Mouse (Mus musculus): Measurements from ENCODE around the gene Gnrhr. TPM values are rescaled to one million over a fixed set of nuclear protein-coding genes. Genes with fewer than 3 reads are reported as not detected.

Gnrhr gene
- polyA plus RNA-seq (2014; fragmentation: Illumina TruSeq; extraction: RNeasy Lipid Tissue Mini Kit (QIAGEN cat#74804); ENCODE audit: low replicate concordance): not detected

DNA sequence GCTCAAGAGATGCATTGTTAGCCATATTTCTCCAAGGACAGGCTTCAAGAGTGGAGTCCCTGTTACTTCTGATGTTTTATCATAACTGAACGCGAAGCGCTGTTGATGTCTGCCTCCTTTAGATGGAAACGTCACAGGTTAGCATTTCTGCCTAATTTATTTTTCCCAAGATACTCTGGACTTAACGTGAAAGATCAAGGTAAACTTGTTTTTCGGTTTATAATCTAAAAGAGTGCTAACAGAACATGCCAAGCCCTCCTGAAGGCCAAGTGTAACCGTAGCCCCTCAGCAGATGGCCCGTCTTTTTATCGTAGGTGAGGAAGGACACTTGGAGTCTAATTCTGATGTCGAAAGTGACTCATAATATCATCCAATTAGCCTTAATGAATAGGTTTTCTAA is at the start of gene Gnrhr:
Gnrhr (minus strand) TSS at position 101 of the 400 bp plus-strand sequence.

DNA sequence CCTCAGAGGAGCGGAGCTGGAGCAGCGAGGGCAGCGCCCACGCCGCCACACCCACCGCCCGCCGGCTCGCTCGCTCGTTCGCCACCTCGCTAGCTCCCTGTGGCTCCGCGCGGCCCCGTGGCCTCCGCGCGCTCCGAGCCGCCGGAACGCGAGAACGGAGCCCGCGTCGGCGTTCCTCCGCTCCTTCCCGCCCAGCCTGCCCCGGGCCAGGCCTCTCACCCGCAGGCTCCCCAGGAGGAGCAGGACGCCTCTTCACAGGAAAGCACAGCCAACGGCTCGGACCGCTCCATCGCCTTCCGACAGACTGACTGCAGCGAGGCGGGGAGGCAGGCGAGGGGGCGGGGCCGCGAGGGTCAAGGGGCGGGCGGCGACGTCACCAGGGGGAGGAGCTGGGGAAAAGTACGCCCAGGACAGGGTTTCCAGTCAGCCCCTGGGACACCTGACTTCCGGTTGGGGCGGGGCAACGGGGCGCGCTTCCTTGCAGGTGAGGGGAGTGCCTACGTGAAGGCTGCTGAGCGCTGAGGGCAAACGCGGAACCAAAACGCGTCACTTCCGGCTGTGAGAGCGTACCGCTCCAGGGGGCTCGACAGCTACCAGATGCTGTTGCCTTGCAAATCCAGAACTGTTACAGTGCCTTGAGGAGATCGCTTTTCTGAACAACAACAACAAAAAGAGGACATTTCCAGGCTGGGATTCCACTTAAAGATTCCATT is 25.1 kb downstream of the Gnrhr start, which contains the start of gene Uba6:
Uba6 (minus strand) TSS at position 355 of the 713 bp plus-strand sequence.

Other genes with a start within 250 kb of the Gnrhr start
- 28.1 TPM for gene Cenpc1, start 132.3 kb downstream of the Gnrhr start, polyA plus RNA-seq (2014; fragmentation: Illumina TruSeq; extraction: RNeasy Lipid Tissue Mini Kit (QIAGEN cat#74804); ENCODE audit: low replicate concordance)
- 16.2 TPM for gene Stap1, start 126.2 kb downstream of the Gnrhr start, polyA plus RNA-seq (2014; fragmentation: Illumina TruSeq; extraction: RNeasy Lipid Tissue Mini Kit (QIAGEN cat#74804); ENCODE audit: low replicate concordance)
- 31.5 TPM for gene Uba6, start 25.1 kb downstream of the Gnrhr start, polyA plus RNA-seq (2014; fragmentation: Illumina TruSeq; extraction: RNeasy Lipid Tissue Mini Kit (QIAGEN cat#74804); ENCODE audit: low replicate concordance)
- gene Tmprss11c, start 91.4 kb upstream of the Gnrhr start, polyA plus RNA-seq (2014; fragmentation: Illumina TruSeq; extraction: RNeasy Lipid Tissue Mini Kit (QIAGEN cat#74804); ENCODE audit: low replicate concordance): not detected
- not detected for gene Tmprss11d, start 175.5 kb upstream of the Gnrhr start, polyA plus RNA-seq (2014; fragmentation: Illumina TruSeq; extraction: RNeasy Lipid Tissue Mini Kit (QIAGEN cat#74804); ENCODE audit: low replicate concordance)